Mouse (Mus musculus) liver, embryonic 16.5 days (tissue): ENCODE results near the gene Olfr1275. TPM values are rescaled to one million over a fixed set of nuclear protein-coding genes. Genes with fewer than 3 reads are reported as not detected.

Experiments
- ATAC-seq: fragments of 200-750 bp; cut with Nextera tagmentation; 2 replicates; pipeline ENCODE4 v1.8.0; 2017; ENCODE audit warnings: low read depth, mild to moderate bottlenecking, moderate number of reproducible peaks, moderate library complexity
- H3K27ac ChIP-seq: fragments of 300-500 bp; sonication (generic); 2 replicates; pipeline ENCODE4 v1.5.1; 2014; ENCODE audit warnings: mild to moderate bottlenecking, low read length
- H3K27me3 ChIP-seq: fragments of 300-500 bp; sonication (generic); 2 replicates; pipeline ENCODE4 v1.6.1; 2014; ENCODE audit warnings: low read depth, low read length, mixed read lengths; ENCODE audit not compliant: control insufficient read depth, insufficient read depth
- H3K36me3 ChIP-seq: fragments of 300-500 bp; sonication (generic); 2 replicates; pipeline ENCODE4 v1.6.1; 2014; ENCODE audit warnings: mild to moderate bottlenecking; ENCODE audit not compliant: control insufficient read depth, insufficient read depth
- H3K4me1 ChIP-seq: fragments of 300-500 bp; sonication (generic); 2 replicates; pipeline ENCODE4 v1.6.1; 2014; ENCODE audit warnings: low read depth, low read length, mixed read lengths; ENCODE audit not compliant: control insufficient read depth
- H3K4me2 ChIP-seq: fragments of 300-500 bp; sonication (generic); 2 replicates; pipeline ENCODE4 v1.6.1; 2014; ENCODE audit warnings: low read depth, low read length, mixed read lengths
- H3K4me3 ChIP-seq: fragments of 300-500 bp; sonication (generic); 2 replicates; pipeline ENCODE4 v1.5.1; 2014; ENCODE audit warnings: low read depth, mild to moderate bottlenecking, low read length
- H3K9ac ChIP-seq: fragments of 300-500 bp; sonication (generic); 2 replicates; pipeline ENCODE4 v1.6.1; 2014; ENCODE audit warnings: low read depth, low read length
- H3K9me3 ChIP-seq: fragments of 300-500 bp; sonication (generic); replicated peaks from 2 replicates; pipeline ENCODE4 v1.6.1; 2016; ENCODE audit warnings: low read length; ENCODE audit not compliant: control insufficient read depth
- WGBS: fragments of 180-500 bp; shearing (Covaris S2); extraction: QIAGEN DNeasy Blood & Tissue Kit; methylation state at CpG from one replicate; pipeline ENCODE4 v1.1.7; 2014; ENCODE audit not compliant: insufficient replicate concordance; 5-methylcytosine and 5-hydroxymethylcytosine counted together
- polyA plus RNA-seq: library from polyadenylated mRNA; unstranded; fragments of >200 nt; fragmentation: Nextera tagmentation; extraction: Ambion mirVana; gene quantifications from 2 replicates; pipeline ENCODE4 v1.2.1, GENCODE M21; 2015

Gene Olfr1275
- polyA plus RNA-seq: not detected in 2 replicates

- WGBS: 67% methylated on average over 1 of the region's 1 CpGs
- H3K9ac ChIP-seq: no peak within 1 kb of the TSS
Observed at GRCm38 (mm10) chr2:111235186-111235585, at the start of gene Olfr1275. TSS of gene Olfr1275 (minus strand) at chr2:111235286.

DNA sequence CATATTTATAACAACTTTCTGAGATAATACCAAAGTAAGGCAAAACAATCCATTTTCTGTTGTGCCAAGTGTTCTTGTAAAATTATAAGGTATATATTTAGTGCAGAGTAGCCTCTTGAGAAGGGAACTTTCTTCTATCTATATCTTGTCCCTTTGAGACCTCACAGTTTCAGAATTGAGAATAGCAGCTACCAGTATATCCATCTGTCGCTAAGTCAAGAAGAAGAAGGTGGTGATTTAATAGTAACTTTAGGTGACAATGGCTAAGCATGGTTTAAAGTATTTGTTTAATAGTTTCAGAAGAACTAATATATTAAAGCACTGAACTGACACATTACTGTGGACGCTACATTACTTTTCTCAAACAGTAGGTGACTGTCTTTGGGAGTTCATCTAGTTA is 38.9 kb upstream of the Olfr1275 start, which contains the start of gene Olfr1277:
Gene Olfr1277 (minus strand): TSS at position 101 of the 400 bp plus-strand sequence.
- ATAC-seq: no peak
- H3K4me1 ChIP-seq: no peaks in the 10 kb centered on the region

More at GRCm38 (mm10) chr2:111235186-111235585, at the start of gene Olfr1275:
- Histone ChIP-seq H3K4me2 (no peak within 1 kb of the TSS), H3K27me3 (no peaks in the 10 kb centered on the region), H3K36me3 (no peaks in the 10 kb centered on the region), H3K27ac (no peak within 1 kb of the TSS), H3K4me1 (no peaks in the 10 kb centered on the region), H3K9me3 (no peaks in the 10 kb centered on the region), H3K4me3 (no peak within 1 kb of the TSS)
- ATAC-seq: no peak

GRCm38 (mm10) chr2:111254216-111254615 is 19.1 kb upstream of the Olfr1275 start, which contains the start of gene Olfr1276:
TSS of gene Olfr1276 (plus strand) at chr2:111254516.
- no peaks in the 10 kb centered on the region for H3K36me3 ChIP-seq
- H3K4me3 ChIP-seq: no peak within 1 kb of the TSS
- H3K27ac ChIP-seq: no peak within 1 kb of the TSS
- no peaks in the 10 kb centered on the region for H3K9me3 ChIP-seq
- H3K9ac ChIP-seq: no peak within 1 kb of the TSS
- no peak for ATAC-seq
- no peak within 1 kb of the TSS for H3K4me2 ChIP-seq
- no peaks in the 10 kb centered on the region for H3K27me3 ChIP-seq
- H3K4me1 ChIP-seq: no peaks in the 10 kb centered on the region

More for the DNA sequence above, 38.9 kb upstream of the Olfr1275 start, which contains the start of gene Olfr1277:
- no peaks in the 10 kb centered on the region for H3K9me3 ChIP-seq
- no peak within 1 kb of the TSS for H3K27ac ChIP-seq
- no peaks in the 10 kb centered on the region for H3K36me3 ChIP-seq
- no peaks in the 10 kb centered on the region for H3K27me3 ChIP-seq
- no peak within 1 kb of the TSS for H3K4me3 ChIP-seq
- 65% methylated on average over 2 of the region's 2 CpGs for WGBS
- H3K9ac ChIP-seq: no peak within 1 kb of the TSS
- H3K4me2 ChIP-seq: no peak within 1 kb of the TSS

GRCm38 (mm10) chr2:111229502-111229901 is 5.6 kb downstream of the Olfr1275 start, which contains the start of gene 4930430A15Rik:
TSS of gene 4930430A15Rik (minus strand) at chr2:111229602.
- H3K4me2 ChIP-seq: no peak within 1 kb of the TSS

GRCm38 (mm10) chr2:111182068-111182467 is 53.0 kb downstream of the Olfr1275 start:
- H3K36me3 ChIP-seq: no peaks in the 10 kb centered on the region
- H3K27me3 ChIP-seq: no peaks in the 10 kb centered on the region
- no peaks in the 10 kb centered on the region for H3K4me1 ChIP-seq
- ATAC-seq: no peak
- 76% methylated on average over 11 of the region's 11 CpGs for WGBS
- no peak overlapping the region for H3K9ac ChIP-seq
- H3K4me3 ChIP-seq: no peak overlapping the region
- H3K4me2 ChIP-seq: no peak overlapping the region
- no peak overlapping the region for H3K27ac ChIP-seq
- H3K9me3 ChIP-seq: no peaks in the 10 kb centered on the region

More at GRCm38 (mm10) chr2:111229502-111229901, 5.6 kb downstream of the Olfr1275 start, which contains the start of gene 4930430A15Rik:
- Histone ChIP-seq H3K4me1 (no peaks in the 10 kb centered on the region), H3K4me3 (no peak within 1 kb of the TSS), H3K9ac (no peak within 1 kb of the TSS), H3K9me3 (no peaks in the 10 kb centered on the region), H3K36me3 (no peaks in the 10 kb centered on the region), H3K27ac (no peak within 1 kb of the TSS), H3K27me3 (no peaks in the 10 kb centered on the region)
- WGBS: 66% methylated on average over 6 of the region's 6 CpGs
- ATAC-seq: no peak

Other genes with a start within 250 kb of the Olfr1275 start
- not detected in 2 replicates for gene Gm13941, start 129.3 kb downstream of the Olfr1275 start, polyA plus RNA-seq
- gene Gm15130, start 82.3 kb downstream of the Olfr1275 start, polyA plus RNA-seq: not detected in 2 replicates
- gene 4930430A15Rik, start 5.7 kb downstream of the Olfr1275 start, polyA plus RNA-seq: not detected in 2 replicates
- not detected in 2 replicates for gene Olfr1276, start 19.2 kb upstream of the Olfr1275 start, polyA plus RNA-seq
- gene Olfr1277, start 38.8 kb upstream of the Olfr1275 start, polyA plus RNA-seq: not detected in 2 replicates
- gene Olfr1278, start 54.9 kb upstream of the Olfr1275 start, polyA plus RNA-seq: not detected in 2 replicates
- gene Olfr1279, start 65.3 kb upstream of the Olfr1275 start, polyA plus RNA-seq: not detected in 2 replicates
- gene Olfr1280, start 78.7 kb upstream of the Olfr1275 start, polyA plus RNA-seq: not detected in 2 replicates
- not detected in 2 replicates for gene Olfr1281, start 91.2 kb upstream of the Olfr1275 start, polyA plus RNA-seq
- gene Olfr1282, start 100.8 kb upstream of the Olfr1275 start, polyA plus RNA-seq: not detected in 2 replicates
- gene Olfr1283, start 131.5 kb upstream of the Olfr1275 start, polyA plus RNA-seq: not detected in 2 replicates
- gene Olfr1284, start 140.2 kb upstream of the Olfr1275 start, polyA plus RNA-seq: not detected in 2 replicates
- gene Olfr1286, start 187.8 kb upstream of the Olfr1275 start, polyA plus RNA-seq: not detected in 2 replicates
- gene Olfr1287, start 213.9 kb upstream of the Olfr1275 start, polyA plus RNA-seq: not detected in 2 replicates
- gene Olfr1288, start 238.8 kb upstream of the Olfr1275 start, polyA plus RNA-seq: not detected in 2 replicates
- gene Olfr1289, start 245.5 kb upstream of the Olfr1275 start, polyA plus RNA-seq: not detected in 2 replicates